Mouse (Mus musculus) neural tube, embryonic 15.5 days (tissue): ENCODE data around the gene Clec1b. TPM values are rescaled to one million over a fixed set of nuclear protein-coding genes. Genes with fewer than 3 reads are reported as not detected.

ENCODE experiments used
- ATAC-seq: fragments of 200-750 bp; cut with Nextera tagmentation; 2 replicates; pipeline ENCODE4 v1.8.0; 2017; ENCODE audit warnings: mild to moderate bottlenecking, moderate TSS enrichment, moderate library complexity; ENCODE audit not compliant: low FRiP score
- H3K27ac ChIP-seq: fragments of 300-500 bp; sonication (generic); replicated peaks from 2 replicates; pipeline ENCODE4 v1.5.1; 2015; ENCODE audit warnings: mild to moderate bottlenecking, inconsistent platforms
- H3K27me3 ChIP-seq: fragments of 300-500 bp; sonication (generic); replicated peaks from 2 replicates; pipeline ENCODE4 v1.6.1; 2015; ENCODE audit warnings: inconsistent platforms
- H3K36me3 ChIP-seq: fragments of 300-500 bp; sonication (generic); 2 replicates; pipeline ENCODE4 v1.6.1; 2015; ENCODE audit warnings: inconsistent platforms
- H3K4me1 ChIP-seq: fragments of 300-500 bp; sonication (generic); 2 replicates; pipeline ENCODE4 v1.6.1; 2015; ENCODE audit warnings: inconsistent platforms
- H3K4me2 ChIP-seq: fragments of 300-500 bp; sonication (generic); 2 replicates; pipeline ENCODE4 v1.6.1; 2015; ENCODE audit warnings: inconsistent platforms, mild to moderate bottlenecking, moderate library complexity
- H3K4me3 ChIP-seq: fragments of 300-500 bp; sonication (generic); replicated peaks from 2 replicates; pipeline ENCODE4 v1.5.1; 2015; ENCODE audit warnings: mild to moderate bottlenecking, inconsistent platforms
- H3K9ac ChIP-seq: fragments of 300-500 bp; sonication (generic); replicated peaks from 2 replicates; pipeline ENCODE4 v1.6.1; 2015; ENCODE audit warnings: mild to moderate bottlenecking, inconsistent platforms
- H3K9me3 ChIP-seq: fragments of 300-500 bp; sonication (generic); replicated peaks from 2 replicates; pipeline ENCODE4 v1.6.1; 2016; ENCODE audit warnings: inconsistent platforms
- WGBS: fragments of 180-500 bp; shearing (Covaris S2); methylation state at CpG from one replicate; pipeline ENCODE4 v1.1.7; 2015; ENCODE audit warnings: mixed read lengths; 5-methylcytosine and 5-hydroxymethylcytosine counted together
- polyA plus RNA-seq: library from polyadenylated mRNA; unstranded; fragments of >200 nt; fragmentation: Nextera tagmentation; extraction: Ambion mirVana; gene quantifications from 2 replicates; pipeline ENCODE4 v1.2.1, GENCODE M21; 2015

The Clec1b gene
- polyA plus RNA-seq, 1 experiment from 2014 or later = 0.55 TPM

DNA sequence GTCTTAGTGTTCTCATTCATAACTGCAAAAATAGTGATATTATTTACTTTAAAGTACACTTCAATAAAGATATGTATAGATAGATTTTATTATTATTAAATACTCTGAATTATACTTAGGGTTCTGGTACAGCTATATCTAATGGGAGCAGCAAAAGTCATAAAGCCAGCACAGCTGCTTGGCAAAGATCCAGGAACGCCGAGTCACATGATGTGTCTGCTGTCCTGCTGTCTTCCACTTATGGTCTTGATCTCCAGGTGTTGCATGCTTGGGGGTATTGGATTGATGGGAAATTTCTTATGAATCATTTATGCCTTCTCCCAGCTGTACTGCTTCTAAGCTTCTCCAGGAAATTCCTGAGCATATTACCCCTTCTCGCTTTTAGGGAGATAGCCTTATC, 13.6 kb upstream of the Clec1b start:
- ATAC-seq = no peak
- Histone ChIP-seq H3K4me1 (no peaks in the 10 kb centered on the region), H3K27me3 (no peaks in the 10 kb centered on the region), H3K36me3 (no peaks in the 10 kb centered on the region), H3K9ac (no peak overlapping the region), H3K4me2 (no peak overlapping the region), H3K27ac (no peak overlapping the region), H3K9me3 (no peaks in the 10 kb centered on the region), H3K4me3 (no peak overlapping the region)
- WGBS = 75% methylated on average over 3 of the region's 3 CpGs

GRCm38 (mm10) chr6:129385000-129385399, 12.1 kb upstream of the Clec1b start:
- WGBS = 36% methylated on average over 4 of the region's 4 CpGs
- no peaks in the 10 kb centered on the region for H3K27me3 ChIP-seq

DNA sequence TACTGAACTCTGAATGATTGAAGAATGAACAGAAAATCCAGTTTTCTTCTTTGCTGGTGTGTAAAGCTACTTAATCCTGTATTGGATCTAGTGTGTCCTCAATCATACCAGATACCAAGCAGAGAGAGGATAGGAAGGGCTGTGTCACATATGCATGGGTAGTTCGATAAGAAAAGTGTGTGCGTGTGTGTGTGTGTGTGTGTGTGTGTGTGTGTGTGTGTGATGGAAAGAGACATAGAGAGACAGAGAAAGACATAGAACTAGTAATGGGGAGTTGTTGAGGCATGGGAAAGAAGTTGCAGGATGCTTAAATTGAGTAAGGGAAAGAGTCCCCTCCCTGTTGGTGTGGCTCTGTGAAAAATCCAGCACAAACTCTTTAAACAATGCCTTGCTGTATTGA, 11.3 kb upstream of the Clec1b start, which contains the start of gene Clec12b:
TSS of gene Clec12b (minus strand) at position 101 of the 400 bp plus-strand sequence.
- Histone ChIP-seq H3K4me2 (no peak within 1 kb of the TSS), H3K9me3 (no peaks in the 10 kb centered on the region), H3K9ac (no peak within 1 kb of the TSS), H3K27ac (no peak within 1 kb of the TSS), H3K4me3 (no peak within 1 kb of the TSS), H3K36me3 (no peaks in the 10 kb centered on the region), H3K27me3 (no peaks in the 10 kb centered on the region), H3K4me1 (no peaks in the 10 kb centered on the region)
- no peak for ATAC-seq
- 61% methylated on average over 2 of the region's 2 CpGs for WGBS

More at GRCm38 (mm10) chr6:129385000-129385399, 12.1 kb upstream of the Clec1b start:
- Histone ChIP-seq H3K4me3 (no peak overlapping the region), H3K27ac (no peak overlapping the region), H3K4me1 (no peaks in the 10 kb centered on the region), H3K9me3 (no peaks in the 10 kb centered on the region), H3K4me2 (no peak overlapping the region), H3K9ac (no peak overlapping the region), H3K36me3 (no peaks in the 10 kb centered on the region)
- no peak for ATAC-seq

GRCm38 (mm10) chr6:129393087-129393720, 3.9 kb upstream of the Clec1b start:
- H3K27ac ChIP-seq = no peak overlapping the region
- H3K9ac ChIP-seq = no peak overlapping the region
- no peaks in the 10 kb centered on the region for H3K36me3 ChIP-seq
- 33% methylated on average over 2 of the region's 2 CpGs for WGBS
- H3K4me3 ChIP-seq = no peak overlapping the region
- no peaks in the 10 kb centered on the region for H3K9me3 ChIP-seq
- no peak overlapping the region for H3K4me2 ChIP-seq
- no peaks in the 10 kb centered on the region for H3K4me1 ChIP-seq
- ATAC-seq = peak; percentile 53
- no peaks in the 10 kb centered on the region for H3K27me3 ChIP-seq

- Histone ChIP-seq H3K4me2 (no peak overlapping the region), H3K4me3 (no peak overlapping the region), H3K9ac (no peak overlapping the region), H3K27ac (no peak overlapping the region), H3K27me3 (no peaks in the 10 kb centered on the region), H3K4me1 (no peaks in the 10 kb centered on the region), H3K36me3 (no peaks in the 10 kb centered on the region), H3K9me3 (no peaks in the 10 kb centered on the region)
- WGBS = 86% methylated on average over 6 of the region's 6 CpGs
- ATAC-seq = no peak
Observed at GRCm38 (mm10) chr6:129393732-129394131, 3.4 kb upstream of the Clec1b start.

- ATAC-seq = no peak
Observed at GRCm38 (mm10) chr6:129399945-129400344, 2.8 kb downstream of the Clec1b start.

DNA sequence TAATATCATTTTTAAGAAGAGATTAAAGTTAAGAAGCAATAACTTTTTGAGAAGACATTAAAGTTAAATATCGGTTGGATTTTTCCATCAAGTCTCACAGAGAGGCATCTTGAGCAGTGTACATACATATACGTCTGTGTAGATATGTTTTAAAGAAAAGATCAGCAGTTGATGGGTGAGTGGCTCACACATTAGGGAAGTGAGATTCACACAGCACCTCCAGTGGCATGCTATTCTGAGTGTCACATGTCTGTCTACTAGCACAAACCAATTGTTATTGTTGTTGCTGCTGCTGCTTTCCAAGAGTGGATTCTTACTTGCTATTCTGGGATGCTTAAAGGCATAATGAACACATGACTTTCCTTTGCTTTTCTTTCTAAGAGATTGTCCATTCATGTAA, 5.3 kb downstream of the Clec1b start:
- Histone ChIP-seq H3K4me2 (no peak overlapping the region), H3K4me1 (no peaks in the 10 kb centered on the region), H3K9ac (no peak overlapping the region), H3K27ac (no peak overlapping the region), H3K27me3 (no peaks in the 10 kb centered on the region), H3K4me3 (no peak overlapping the region), H3K9me3 (no peaks in the 10 kb centered on the region), H3K36me3 (no peaks in the 10 kb centered on the region)
- no peak for ATAC-seq
- WGBS = 91% methylated on average over 2 of the region's 2 CpGs

More at GRCm38 (mm10) chr6:129399945-129400344, 2.8 kb downstream of the Clec1b start:
- H3K9ac ChIP-seq = no peak overlapping the region
- H3K9me3 ChIP-seq = no peaks in the 10 kb centered on the region
- H3K27ac ChIP-seq = no peak overlapping the region
- H3K27me3 ChIP-seq = no peaks in the 10 kb centered on the region
- H3K4me1 ChIP-seq = no peaks in the 10 kb centered on the region
- H3K36me3 ChIP-seq = no peaks in the 10 kb centered on the region
- 61% methylated on average over 6 of the region's 6 CpGs for WGBS
- no peak overlapping the region for H3K4me3 ChIP-seq
- H3K4me2 ChIP-seq = no peak overlapping the region

DNA sequence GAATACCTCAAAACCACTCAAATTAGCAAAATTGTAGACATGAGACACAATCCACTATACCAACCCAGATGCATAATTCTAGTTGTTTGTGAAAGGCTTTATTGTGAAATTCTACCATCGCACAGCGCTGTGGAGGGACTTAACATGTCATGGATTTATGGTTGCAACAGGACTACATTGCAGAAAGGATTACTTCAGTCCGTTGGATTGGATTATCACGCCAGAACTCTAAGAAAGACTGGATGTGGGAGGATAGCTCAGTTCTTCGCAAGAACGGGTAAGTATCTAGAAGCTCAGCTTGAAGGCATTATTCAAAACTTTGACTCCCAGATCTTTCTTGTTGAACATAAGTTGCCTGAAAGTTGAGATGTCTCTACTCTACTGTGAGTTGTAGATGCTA, 6.3 kb downstream of the Clec1b start:
- no peaks in the 10 kb centered on the region for H3K4me1 ChIP-seq
- H3K9me3 ChIP-seq = no peaks in the 10 kb centered on the region
- no peaks in the 10 kb centered on the region for H3K36me3 ChIP-seq
- no peak overlapping the region for H3K27ac ChIP-seq
- no peak overlapping the region for H3K4me3 ChIP-seq
- 87% methylated on average over 6 of the region's 6 CpGs for WGBS
- no peak overlapping the region for H3K9ac ChIP-seq
- no peak overlapping the region for H3K4me2 ChIP-seq
- no peak for ATAC-seq
- H3K27me3 ChIP-seq = no peaks in the 10 kb centered on the region

- no peaks in the 10 kb centered on the region for H3K27me3 ChIP-seq
- no peak overlapping the region for H3K27ac ChIP-seq
- no peaks in the 10 kb centered on the region for H3K9me3 ChIP-seq
- ATAC-seq = no peak
- H3K4me1 ChIP-seq = no peaks in the 10 kb centered on the region
- H3K4me2 ChIP-seq = no peak overlapping the region
- H3K9ac ChIP-seq = no peak overlapping the region
- H3K4me3 ChIP-seq = no peak overlapping the region
- H3K36me3 ChIP-seq = no peaks in the 10 kb centered on the region
Observed at GRCm38 (mm10) chr6:129405999-129406398, 8.9 kb downstream of the Clec1b start.

- H3K4me2 ChIP-seq = no peak overlapping the region
Observed at GRCm38 (mm10) chr6:129407324-129407723, 10.2 kb downstream of the Clec1b start.

GRCm38 (mm10) chr6:129408562-129408961, 11.5 kb downstream of the Clec1b start, which contains the start of gene Clec9a:
TSS of gene Clec9a (plus strand) at chr6:129408862.
- no peak for ATAC-seq
- 83% methylated on average over 2 of the region's 2 CpGs for WGBS

More at GRCm38 (mm10) chr6:129407324-129407723, 10.2 kb downstream of the Clec1b start:
- no peak for ATAC-seq
- Histone ChIP-seq H3K27ac (no peak overlapping the region), H3K36me3 (no peaks in the 10 kb centered on the region), H3K4me1 (no peaks in the 10 kb centered on the region), H3K9ac (no peak overlapping the region), H3K27me3 (no peaks in the 10 kb centered on the region), H3K9me3 (no peaks in the 10 kb centered on the region), H3K4me3 (no peak overlapping the region)
- 56% methylated on average over 2 of the region's 2 CpGs for WGBS

GRCm38 (mm10) chr6:129414177-129414576, 17.1 kb downstream of the Clec1b start:
- ATAC-seq = no peak; the same call in 1 of the 2 replicates
- H3K9ac ChIP-seq = no peak overlapping the region
- no peak overlapping the region for H3K27ac ChIP-seq
- H3K4me3 ChIP-seq = no peak overlapping the region
- H3K9me3 ChIP-seq = no peaks in the 10 kb centered on the region
- H3K36me3 ChIP-seq = no peaks in the 10 kb centered on the region
- no peaks in the 10 kb centered on the region for H3K27me3 ChIP-seq
- WGBS = 92% methylated on average over 1 of the region's 1 CpGs
- no peak overlapping the region for H3K4me2 ChIP-seq
- H3K4me1 ChIP-seq = no peaks in the 10 kb centered on the region

More at GRCm38 (mm10) chr6:129408562-129408961, 11.5 kb downstream of the Clec1b start, which contains the start of gene Clec9a:
- H3K4me1 ChIP-seq = no peaks in the 10 kb centered on the region
- H3K9me3 ChIP-seq = no peaks in the 10 kb centered on the region
- no peaks in the 10 kb centered on the region for H3K36me3 ChIP-seq
- no peak within 1 kb of the TSS for H3K27ac ChIP-seq
- H3K9ac ChIP-seq = no peak within 1 kb of the TSS
- H3K27me3 ChIP-seq = no peaks in the 10 kb centered on the region
- no peak within 1 kb of the TSS for H3K4me3 ChIP-seq
- no peak within 1 kb of the TSS for H3K4me2 ChIP-seq
